Mouse (Mus musculus): Measurements from ENCODE around the gene Yars. TPM values are rescaled to one million over a fixed set of nuclear protein-coding genes. Genes with fewer than 3 reads are reported as not detected.

Yars gene
- polyA plus RNA-seq, 1 experiment from 2014 or later, result 116 TPM

DNA sequence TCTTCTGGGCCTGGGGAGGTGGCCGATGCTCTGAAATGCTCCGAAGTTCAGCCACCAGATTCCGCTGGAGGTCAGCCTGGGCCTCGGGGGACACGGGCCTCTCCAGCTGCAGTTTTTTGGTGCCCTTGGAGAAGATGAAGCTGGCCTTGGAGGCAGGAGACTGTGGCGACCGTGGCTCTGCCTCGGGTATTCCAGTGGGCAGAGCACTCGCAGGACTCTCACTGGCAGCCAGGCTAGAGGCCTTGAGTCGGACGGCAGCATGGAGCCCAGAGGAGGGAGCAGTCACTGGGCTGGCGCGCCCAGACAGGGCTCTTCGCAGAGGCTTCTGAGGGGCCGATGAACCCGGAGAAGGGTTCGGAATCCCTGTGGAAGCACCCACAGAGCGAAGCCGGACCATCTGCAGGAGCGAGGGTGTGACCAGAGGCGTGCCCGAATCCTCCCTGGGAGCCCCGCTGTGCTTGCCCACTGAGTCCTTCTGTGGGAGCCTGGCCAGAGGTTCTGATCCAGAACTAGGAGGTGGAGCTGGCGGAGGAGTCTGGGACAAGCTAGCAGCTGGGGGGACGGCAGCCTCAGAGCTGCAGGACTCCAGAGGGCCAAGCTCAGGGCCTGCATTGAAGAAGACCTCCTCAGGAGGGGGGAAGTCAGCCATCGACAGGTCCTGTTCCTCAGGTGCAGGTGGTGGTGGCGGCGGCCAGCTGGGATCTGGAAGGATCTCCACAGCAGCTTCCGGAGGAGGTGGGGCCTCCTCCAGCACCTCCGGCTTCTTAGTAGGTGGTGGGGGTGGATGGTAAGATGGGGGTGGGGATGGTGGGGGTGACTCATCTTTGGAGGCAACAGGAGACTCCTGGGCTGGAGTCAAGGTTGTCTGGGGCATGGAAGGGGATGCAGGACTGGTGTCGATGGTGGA, 32.7 kb downstream of the Yars start:
- WGBS, result 75% methylated on average over 31 of the region's 31 CpGs
- peaks cover 31% of the 10 kb centered on the region for H3K36me3 ChIP-seq (replicated peaks)
- H3K4me1 ChIP-seq, result peaks cover 35% of the 10 kb centered on the region
- no peaks in the 10 kb centered on the region for H3K9me3 ChIP-seq
- ATAC-seq (replicated peaks), result no peak
- H3K4me3 ChIP-seq, result no peak overlapping the region
- no peak overlapping the region for H3K9ac ChIP-seq
- no peak overlapping the region for H3K4me2 ChIP-seq
- no peak overlapping the region for H3K27ac ChIP-seq
- H3K27me3 ChIP-seq (replicated peaks), result no peaks in the 10 kb centered on the region

DNA sequence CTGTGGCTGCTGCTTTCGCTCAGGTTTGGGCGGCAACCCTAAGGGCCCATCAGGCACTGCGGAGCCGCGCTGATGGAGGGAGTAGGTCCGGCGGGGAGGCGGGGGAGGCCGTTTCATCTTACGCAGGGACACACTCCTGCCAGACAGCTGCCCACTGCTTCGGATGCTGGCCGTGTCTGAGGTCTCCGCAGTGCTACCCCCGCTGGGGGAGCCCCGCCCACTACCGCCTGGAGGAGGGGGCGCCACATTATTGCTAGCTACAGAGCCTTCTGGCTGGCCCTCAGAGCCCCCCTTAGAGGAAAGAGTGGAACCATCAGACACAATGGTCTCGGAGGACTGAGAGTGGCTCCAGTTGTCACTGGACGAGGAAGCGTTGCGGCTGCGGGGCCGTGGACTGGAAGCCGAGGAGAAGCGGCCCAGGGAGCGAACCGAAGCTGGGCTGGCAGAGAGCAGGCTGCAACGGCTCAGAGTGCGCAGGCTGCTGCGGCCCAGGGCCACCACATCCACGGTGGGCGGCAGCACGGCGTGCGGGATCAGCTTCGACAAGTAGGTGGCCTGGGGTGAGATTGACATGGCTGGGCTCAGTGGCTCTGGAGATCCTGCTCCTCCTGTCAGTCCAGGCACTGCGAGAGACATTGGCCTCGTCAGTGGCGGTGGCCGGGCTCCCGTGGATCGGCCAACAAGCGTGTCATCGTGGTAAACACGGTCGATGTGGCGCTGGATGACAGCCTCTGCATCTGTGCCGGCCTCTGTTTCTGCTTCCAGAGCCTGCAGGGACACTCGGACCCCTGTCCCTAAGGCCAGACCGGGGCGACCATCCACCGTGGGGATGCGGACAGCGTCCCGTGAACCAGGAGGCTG, 34.1 kb downstream of the Yars start:
- Histone ChIP-seq H3K9ac (peak overlapping the region; percentile 9; the same call in 1 of the 2 replicates), H3K9me3 (no peaks in the 10 kb centered on the region), H3K4me2 (peak overlapping the region; percentile 42), H3K27me3 (replicated peaks) (no peaks in the 10 kb centered on the region), H3K4me3 (peak overlapping the region; percentile 2; the same call in 1 of the 2 replicates), H3K27ac (no peak overlapping the region), H3K36me3 (replicated peaks) (peaks cover 17% of the 10 kb centered on the region), H3K4me1 (peaks cover 45% of the 10 kb centered on the region)
- peak; percentile 38; the same call in 1 of the 2 replicates for ATAC-seq (replicated peaks)
- 20% methylated on average over 55 of the region's 55 CpGs for WGBS

DNA sequence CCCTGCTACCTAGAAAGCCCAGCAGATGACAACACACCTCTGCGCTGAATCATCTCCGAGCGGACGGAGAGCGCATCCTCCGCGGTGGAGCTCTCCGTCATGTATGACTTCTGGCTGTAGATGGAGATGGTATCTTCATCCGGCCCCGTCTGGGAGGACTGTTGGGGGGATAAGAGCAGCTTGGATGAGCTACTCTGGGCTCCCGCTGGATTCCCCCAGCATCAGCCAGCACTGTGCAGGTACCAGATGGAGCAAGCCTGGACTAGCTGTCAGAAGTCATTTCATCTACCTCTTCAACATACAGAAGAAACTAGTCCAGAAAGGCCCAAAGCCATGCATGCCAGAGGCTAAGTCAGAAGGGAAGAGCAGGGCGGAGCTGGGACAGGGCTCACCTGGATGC, 35.8 kb downstream of the Yars start:
- 0 out of 2 replicates have a peak overlapping the region, but pooled peaks have one; percentile 66 for H3K4me2 ChIP-seq
- no peaks in the 10 kb centered on the region for H3K9me3 ChIP-seq
- H3K4me3 ChIP-seq, result no peak overlapping the region
- H3K4me1 ChIP-seq, result peaks cover 45% of the 10 kb centered on the region
- ATAC-seq (replicated peaks), result no peak
- peaks cover 6% of the 10 kb centered on the region; the same call in 1 of the 2 replicates for H3K36me3 ChIP-seq (replicated peaks)
- WGBS, result 94% methylated on average over 12 of the region's 12 CpGs
- no peak overlapping the region for H3K27ac ChIP-seq
- no peak overlapping the region for H3K9ac ChIP-seq
- H3K27me3 ChIP-seq (replicated peaks), result no peaks in the 10 kb centered on the region

DNA sequence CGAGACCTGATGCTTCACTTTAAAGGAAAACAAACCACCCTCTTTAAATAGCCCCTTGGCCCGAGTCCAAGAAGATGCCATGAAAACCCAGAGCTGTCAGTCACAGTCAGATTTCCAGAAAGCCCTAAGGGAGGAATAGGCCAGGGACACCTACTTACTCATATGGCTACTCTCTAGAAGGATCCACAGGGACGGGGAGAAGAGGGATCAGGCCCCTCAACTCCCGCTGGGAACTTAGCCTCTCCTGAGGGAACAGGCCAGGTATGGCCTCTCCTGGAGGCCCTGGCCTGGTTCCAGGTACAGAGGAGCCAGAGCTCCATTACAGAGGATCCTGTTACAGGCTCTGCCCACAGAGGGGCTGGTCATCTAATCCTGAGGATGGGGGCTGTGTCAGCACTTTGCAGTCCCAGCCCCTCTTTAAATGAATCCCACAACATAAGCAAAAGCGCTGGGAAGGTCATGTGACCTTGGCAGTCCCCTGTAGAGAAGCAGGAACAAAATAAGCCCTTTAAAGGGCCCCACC, 36.9 kb downstream of the Yars start:
- Histone ChIP-seq H3K9me3 (no peaks in the 10 kb centered on the region), H3K36me3 (replicated peaks) (peaks cover 6% of the 10 kb centered on the region; the same call in 1 of the 2 replicates), H3K27me3 (replicated peaks) (no peaks in the 10 kb centered on the region), H3K4me1 (peaks cover 45% of the 10 kb centered on the region), H3K9ac (peak overlapping the region; percentile 61), H3K4me3 (peak overlapping the region; percentile 56), H3K27ac (0 out of 2 replicates have a peak overlapping the region, but pooled peaks have one; percentile 70), H3K4me2 (peak overlapping the region; percentile 66)
- WGBS, result 18% methylated on average over 5 of the region's 5 CpGs
- ATAC-seq (replicated peaks), result no peak

DNA sequence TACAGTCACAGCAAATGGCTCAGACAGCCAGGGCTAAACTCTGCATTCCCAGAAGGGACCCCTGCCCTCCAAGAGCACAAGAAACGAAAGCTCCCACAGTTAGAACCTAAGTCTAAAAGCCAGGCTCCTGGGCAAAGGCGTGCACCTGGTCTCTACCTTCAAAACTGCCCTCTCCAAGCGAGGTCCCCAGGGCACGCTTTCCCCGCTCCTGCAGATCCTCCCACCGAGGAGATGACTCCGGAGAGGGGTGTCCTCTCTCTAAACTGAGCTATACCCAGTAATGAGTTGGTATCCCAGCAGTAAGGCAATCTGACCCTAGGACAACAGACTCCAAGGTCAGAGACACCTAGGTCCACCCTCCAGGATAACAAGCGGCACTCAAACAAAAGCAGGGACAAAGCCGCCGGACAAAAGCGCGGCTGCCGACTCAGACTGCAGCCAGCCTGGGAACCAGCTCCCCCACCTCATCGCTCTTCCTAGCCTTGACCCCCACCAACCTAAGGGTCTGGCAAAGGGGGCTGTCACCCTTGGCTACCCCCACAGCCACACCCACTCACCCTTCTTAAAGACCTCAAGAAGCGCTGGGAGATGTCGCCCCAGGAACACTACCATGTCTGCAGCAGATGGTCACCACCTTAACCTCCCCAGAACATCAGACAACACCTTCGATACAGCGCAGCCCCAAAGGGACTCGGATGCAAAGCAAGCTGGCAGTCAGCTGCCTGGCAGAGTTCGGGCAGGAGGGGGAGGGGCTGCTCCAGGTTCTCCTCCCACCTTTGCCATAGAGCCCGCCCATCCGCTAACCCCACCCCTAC, 37.8 kb downstream of the Yars start:
- no peaks in the 10 kb centered on the region for H3K9me3 ChIP-seq
- no peaks in the 10 kb centered on the region for H3K27me3 ChIP-seq (replicated peaks)
- H3K9ac ChIP-seq, result peak overlapping the region; percentile 61
- WGBS, result 7% methylated on average over 22 of the region's 22 CpGs
- peak overlapping the region; percentile 56 for H3K4me3 ChIP-seq
- peaks cover 45% of the 10 kb centered on the region for H3K4me1 ChIP-seq
- H3K27ac ChIP-seq, result peak overlapping the region; percentile 70
- ATAC-seq (replicated peaks), result peak; percentile 13; the same call in 1 of the 2 replicates
- H3K36me3 ChIP-seq (replicated peaks), result no peaks in the 10 kb centered on the region; the same call in 1 of the 2 replicates
- peak overlapping the region; percentile 66 for H3K4me2 ChIP-seq

DNA sequence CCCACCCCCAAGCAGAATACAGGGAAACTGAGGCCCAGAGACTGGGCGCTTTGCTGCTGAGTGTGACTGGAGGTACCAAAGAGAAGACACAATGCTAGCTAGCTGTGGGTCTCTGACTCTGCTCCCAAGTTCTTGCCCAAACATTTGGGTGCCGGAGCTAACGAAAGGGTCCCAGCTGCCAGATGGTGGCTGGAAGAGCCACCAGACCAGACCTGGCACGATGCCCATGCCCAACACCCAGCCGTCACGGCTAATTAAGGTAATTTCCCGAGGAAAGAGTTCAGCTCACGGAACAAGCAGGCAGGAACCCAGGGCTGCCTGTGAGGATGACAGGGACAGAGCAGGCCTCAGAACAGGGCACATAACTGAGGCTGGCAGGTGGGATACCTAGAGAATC, 38.4 kb downstream of the Yars start:
- Histone ChIP-seq H3K27ac (peak overlapping the region; percentile 70; the same call in 1 of the 2 replicates), H3K9ac (peak overlapping the region; percentile 61), H3K36me3 (replicated peaks) (no peaks in the 10 kb centered on the region), H3K9me3 (no peaks in the 10 kb centered on the region), H3K4me2 (peak overlapping the region; percentile 66), H3K4me1 (peaks cover 44% of the 10 kb centered on the region), H3K27me3 (replicated peaks) (no peaks in the 10 kb centered on the region), H3K4me3 (peak overlapping the region; percentile 56)
- 19% methylated on average over 8 of the region's 8 CpGs for WGBS
- ATAC-seq (replicated peaks), result 0 out of 2 replicates have a peak, but pooled peaks have one; percentile 18

DNA sequence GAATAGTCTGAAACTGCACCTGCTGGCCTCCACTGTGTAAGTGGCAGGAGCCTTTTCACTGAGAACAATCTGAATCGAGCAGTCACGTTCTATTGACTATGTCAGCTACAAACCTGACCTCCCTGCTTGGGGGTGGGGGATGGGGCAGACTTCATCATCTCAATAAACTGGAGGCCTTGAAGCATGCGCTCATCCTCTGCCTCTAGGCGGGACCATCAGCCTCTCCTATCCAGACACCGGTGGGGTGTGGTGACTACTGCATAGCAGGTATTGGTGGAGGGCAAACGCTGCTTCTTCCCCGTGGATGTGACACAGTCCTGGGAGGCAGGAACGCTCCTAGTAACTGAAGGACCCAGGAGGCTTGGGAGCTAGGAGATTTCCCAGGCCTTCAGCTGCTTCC, 41.4 kb downstream of the Yars start:
- no peak overlapping the region for H3K27ac ChIP-seq
- whole genome bisulfite sequencing, result 61% methylated on average over 8 of the region's 8 CpGs
- no peak overlapping the region for H3K9ac ChIP-seq
- no peaks in the 10 kb centered on the region for H3K27me3 ChIP-seq (replicated peaks)
- no peaks in the 10 kb centered on the region for H3K36me3 ChIP-seq (replicated peaks)
- H3K4me2 ChIP-seq, result no peak overlapping the region
- no peak overlapping the region for H3K4me3 ChIP-seq
- ATAC-seq (replicated peaks), result no peak
- no peaks in the 10 kb centered on the region for H3K9me3 ChIP-seq
- peaks cover 24% of the 10 kb centered on the region for H3K4me1 ChIP-seq

DNA sequence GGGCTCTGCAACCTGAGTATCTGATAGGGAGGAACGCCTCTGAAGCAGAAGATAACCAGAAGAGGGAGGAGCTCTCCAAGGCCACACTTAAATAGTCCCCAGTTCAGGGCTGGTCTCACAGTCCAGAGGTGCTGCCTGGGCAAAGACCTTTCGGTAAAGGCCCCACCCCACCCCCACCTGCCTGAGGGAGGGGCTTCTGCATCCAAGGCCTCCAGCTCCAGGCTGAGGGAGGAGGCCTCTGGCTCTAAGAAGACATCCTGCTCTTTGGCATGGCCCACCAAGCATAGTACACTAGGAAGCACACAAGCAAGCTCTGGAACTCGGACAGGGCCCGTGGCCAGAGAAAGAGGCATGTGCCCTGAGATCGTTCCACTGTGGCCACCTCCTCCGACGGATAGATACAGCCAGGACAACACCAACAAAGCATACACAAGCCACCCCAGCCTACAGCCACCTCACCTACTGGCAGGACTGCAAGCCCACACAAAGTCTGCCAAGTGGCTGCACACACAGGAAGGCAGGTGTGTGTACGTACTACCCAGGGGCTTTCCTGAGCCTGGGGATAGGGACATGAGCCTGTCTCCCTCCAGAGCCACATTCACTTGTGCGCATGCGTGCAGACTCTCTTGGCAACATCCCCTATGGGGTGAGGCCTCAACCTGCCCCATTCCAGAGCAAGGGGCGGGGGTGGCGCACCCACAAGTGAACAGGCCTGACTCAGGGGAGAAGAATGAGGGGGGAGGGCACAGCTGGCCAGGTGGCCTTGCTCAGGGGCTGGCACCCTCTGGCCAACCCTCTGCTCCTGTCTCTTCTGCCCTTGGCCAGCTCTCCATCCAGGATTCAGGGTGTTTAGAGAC, 42.3 kb downstream of the Yars start:
- WGBS, result 72% methylated on average over 12 of the region's 12 CpGs

DNA sequence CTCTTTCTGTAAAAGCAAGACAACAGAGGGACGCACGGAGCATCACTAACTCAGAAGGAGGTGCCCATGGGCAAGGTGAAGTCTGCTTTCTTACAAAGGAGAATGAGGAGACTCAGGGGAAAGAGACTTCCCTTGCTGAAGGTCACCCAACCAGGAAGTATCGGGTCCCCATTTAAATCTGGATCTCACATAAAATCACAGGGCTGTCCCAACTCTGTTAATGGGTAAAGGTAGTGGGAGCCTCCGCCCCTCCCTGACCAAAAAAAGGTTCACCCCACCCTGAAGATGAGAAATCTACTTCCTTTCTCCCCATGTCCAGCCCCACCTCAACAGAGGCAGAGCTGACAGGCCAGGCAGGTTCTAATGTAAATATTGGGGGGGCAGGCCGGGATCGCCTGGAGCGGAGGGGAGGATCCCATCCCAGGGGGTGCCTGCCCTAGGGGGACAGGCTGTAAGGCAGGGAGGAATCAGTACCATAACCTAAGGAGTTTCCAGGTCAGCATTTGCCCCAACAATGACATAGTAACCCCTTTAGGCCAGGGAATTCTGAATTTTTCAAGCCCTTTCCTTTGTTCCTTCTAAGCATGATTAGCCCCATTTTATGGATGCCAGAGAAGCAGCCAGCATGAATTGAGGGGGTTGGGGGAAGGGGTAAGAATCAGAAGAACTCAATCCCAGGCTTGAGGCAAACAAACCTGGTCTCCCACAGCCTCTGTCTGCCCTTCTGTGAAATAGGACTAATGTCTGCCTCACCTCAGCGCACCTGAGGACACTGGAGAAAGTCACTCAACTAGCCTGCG, 43.2 kb downstream of the Yars start:
- Histone ChIP-seq H3K9ac (no peak overlapping the region), H3K4me3 (no peak overlapping the region), H3K27me3 (replicated peaks) (no peaks in the 10 kb centered on the region), H3K9me3 (no peaks in the 10 kb centered on the region), H3K36me3 (replicated peaks) (no peaks in the 10 kb centered on the region), H3K4me1 (peaks cover 16% of the 10 kb centered on the region), H3K27ac (no peak overlapping the region), H3K4me2 (no peak overlapping the region)
- no peak for ATAC-seq (replicated peaks)
- 80% methylated on average over 9 of the region's 9 CpGs for WGBS

More for the DNA sequence above, 42.3 kb downstream of the Yars start:
- H3K4me1 ChIP-seq, result peaks cover 16% of the 10 kb centered on the region
- H3K9me3 ChIP-seq, result no peaks in the 10 kb centered on the region
- H3K4me3 ChIP-seq, result no peak overlapping the region
- no peak overlapping the region for H3K4me2 ChIP-seq
- ATAC-seq (replicated peaks), result no peak
- H3K36me3 ChIP-seq (replicated peaks), result no peaks in the 10 kb centered on the region
- H3K9ac ChIP-seq, result no peak overlapping the region
- no peak overlapping the region for H3K27ac ChIP-seq
- no peaks in the 10 kb centered on the region for H3K27me3 ChIP-seq (replicated peaks)

DNA sequence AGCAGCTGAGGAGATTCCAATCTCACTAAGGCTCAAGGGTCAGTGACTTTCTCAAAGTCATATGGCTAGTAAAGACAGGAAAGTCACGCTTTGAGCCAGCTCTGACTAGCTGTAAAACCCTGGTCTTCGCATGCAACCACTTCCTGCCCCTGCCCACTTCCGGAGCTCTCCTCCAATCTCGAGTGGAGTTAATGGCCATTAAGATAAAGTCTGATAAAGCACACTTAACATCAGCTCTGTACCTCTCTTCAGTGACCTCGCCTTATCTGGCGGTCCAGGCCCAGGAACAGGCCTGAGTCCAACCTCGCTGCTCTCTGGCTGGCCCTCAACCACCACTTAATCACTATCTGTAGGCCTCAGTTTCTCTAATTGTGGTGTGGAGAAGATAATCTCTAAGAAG, 44.9 kb downstream of the Yars start:
- whole genome bisulfite sequencing, result 85% methylated on average over 7 of the region's 7 CpGs
- ATAC-seq (replicated peaks), result no peak

More for the DNA sequence above, 44.9 kb downstream of the Yars start:
- no peak overlapping the region for H3K27ac ChIP-seq
- no peak overlapping the region for H3K4me2 ChIP-seq
- H3K27me3 ChIP-seq (replicated peaks), result no peaks in the 10 kb centered on the region
- H3K9ac ChIP-seq, result no peak overlapping the region
- H3K4me1 ChIP-seq, result peaks cover 25% of the 10 kb centered on the region
- H3K4me3 ChIP-seq, result no peak overlapping the region
- H3K36me3 ChIP-seq (replicated peaks), result no peaks in the 10 kb centered on the region
- no peaks in the 10 kb centered on the region for H3K9me3 ChIP-seq
